Mouse (Mus musculus): ENCODE measurements around the gene Gm11562. TPM values are rescaled to one million over a fixed set of nuclear protein-coding genes. Genes with fewer than 3 reads are reported as not detected.
"Not testable (repeated sequence)": the region's sequence is repeated elsewhere in the genome, so short reads cannot be mapped to it uniquely, and the experiment has no call there.

Gm11562 gene
- polyA plus RNA-seq (2014; fragmentation: Nextera tagmentation; extraction: Ambion mirVana): not detected in 2 replicates

- DNase-seq (ENCODE audit: low spot score): no peak
- Histone ChIP-seq H3K27ac (ENCODE audit: low read depth, low read length) (no peak within 1 kb of the TSS), H3K4me2 (ENCODE audit: low read length) (no peak within 1 kb of the TSS), H3K4me3 (ENCODE audit: low read depth, low read length) (no peak within 1 kb of the TSS), H3K9me3 (replicated peaks; ENCODE audit: control insufficient read depth, low read length) (no peaks in the 10 kb centered on the region), H3K27me3 (replicated peaks; ENCODE audit: control insufficient read depth, insufficient read depth, low read length) (no peaks in the 10 kb centered on the region), H3K9ac (ENCODE audit: low read length) (no peak within 1 kb of the TSS), H3K4me1 (ENCODE audit: control insufficient read depth, insufficient read depth, low read length) (no peaks in the 10 kb centered on the region), H3K36me3 (ENCODE audit: control insufficient read depth, insufficient read depth, low read length) (no peaks in the 10 kb centered on the region)
- ATAC-seq: no peak
- 93% methylated on average over 2 of the region's 2 CpGs for WGBS
Measured at GRCm38 (mm10) chr11:99620335-99620734, at the start of gene Gm11562. TSS of gene Gm11562 (minus strand) at chr11:99620435.

DNA sequence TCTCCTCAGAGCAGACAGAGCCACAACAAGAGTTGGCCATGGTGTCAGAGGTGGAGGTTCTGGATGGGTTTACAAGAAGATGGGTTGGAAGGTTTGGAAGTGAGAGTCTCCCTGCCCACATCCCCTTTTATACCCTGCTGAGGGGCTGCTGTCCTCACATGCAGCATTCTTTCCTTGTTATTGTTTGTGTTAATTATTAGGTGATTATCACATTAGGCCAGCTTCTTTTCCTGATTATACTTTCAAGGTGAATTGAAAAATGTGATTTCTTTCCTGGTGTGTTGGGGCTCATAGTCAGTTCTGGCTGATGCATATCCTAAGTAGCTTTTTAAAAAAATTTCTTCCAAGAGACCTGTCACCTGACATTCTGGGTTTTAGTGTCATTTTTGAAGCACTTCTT lies 45.6 kb upstream of the Gm11562 start, which contains the start of gene Krtap4-6:
Krtap4-6 (minus strand) TSS at position 101 of the 400 bp plus-strand sequence.
- H3K9me3 ChIP-seq (replicated peaks; ENCODE audit: control insufficient read depth, low read length): no peaks in the 10 kb centered on the region
- no peaks in the 10 kb centered on the region for H3K36me3 ChIP-seq (ENCODE audit: control insufficient read depth, insufficient read depth, low read length)
- H3K4me2 ChIP-seq (ENCODE audit: low read length): no peak within 1 kb of the TSS
- no peak within 1 kb of the TSS for H3K27ac ChIP-seq (ENCODE audit: low read depth, low read length)
- H3K4me1 ChIP-seq (ENCODE audit: control insufficient read depth, insufficient read depth, low read length): no peaks in the 10 kb centered on the region
- no peak for DNase-seq (ENCODE audit: low spot score)
- no peak within 1 kb of the TSS for H3K4me3 ChIP-seq (ENCODE audit: low read depth, low read length)
- no peak for ATAC-seq
- H3K9ac ChIP-seq (ENCODE audit: low read length): no peak within 1 kb of the TSS
- no peaks in the 10 kb centered on the region for H3K27me3 ChIP-seq (replicated peaks; ENCODE audit: control insufficient read depth, insufficient read depth, low read length)

DNA sequence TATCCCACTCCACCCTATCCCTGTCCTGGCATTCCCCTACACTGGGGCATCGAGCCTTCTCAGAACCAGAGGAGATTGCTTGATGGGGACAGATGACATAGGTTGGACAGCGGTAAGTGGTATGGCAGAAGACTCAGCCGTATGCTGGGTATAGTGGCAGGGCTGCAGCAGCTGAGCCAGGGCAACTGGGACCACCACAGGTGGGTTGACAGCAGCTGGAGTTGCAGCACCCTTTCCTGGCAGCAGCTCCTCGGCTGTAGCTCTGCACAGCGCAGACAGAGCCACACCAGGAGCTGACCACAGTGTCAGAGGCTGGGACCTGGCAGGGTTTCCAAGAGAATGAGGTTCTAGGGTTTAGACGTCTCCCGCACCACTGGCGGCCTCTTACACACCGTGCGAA lies 42.6 kb upstream of the Gm11562 start:
- no peak for ATAC-seq
- Histone ChIP-seq H3K36me3 (ENCODE audit: control insufficient read depth, insufficient read depth, low read length) (no peaks in the 10 kb centered on the region), H3K4me2 (ENCODE audit: low read length) (no peak overlapping the region), H3K4me1 (ENCODE audit: control insufficient read depth, insufficient read depth, low read length) (no peaks in the 10 kb centered on the region), H3K27ac (ENCODE audit: low read depth, low read length) (no peak overlapping the region), H3K27me3 (replicated peaks; ENCODE audit: control insufficient read depth, insufficient read depth, low read length) (no peaks in the 10 kb centered on the region), H3K4me3 (ENCODE audit: low read depth, low read length) (no peak overlapping the region), H3K9ac (ENCODE audit: low read length) (no peak overlapping the region), H3K9me3 (replicated peaks; ENCODE audit: control insufficient read depth, low read length) (no peaks in the 10 kb centered on the region)
- DNase-seq (ENCODE audit: low spot score): no peak
- WGBS: 88% methylated on average over 10 of the region's 10 CpGs

- H3K4me1 ChIP-seq (ENCODE audit: control insufficient read depth, insufficient read depth, low read length): no peaks in the 10 kb centered on the region
- H3K4me2 ChIP-seq (ENCODE audit: low read length): no peak overlapping the region
- H3K27ac ChIP-seq (ENCODE audit: low read depth, low read length): no peak overlapping the region
- 88% methylated on average over 4 of the region's 4 CpGs for WGBS
- ATAC-seq: no peak
- no peaks in the 10 kb centered on the region for H3K36me3 ChIP-seq (ENCODE audit: control insufficient read depth, insufficient read depth, low read length)
- H3K27me3 ChIP-seq (replicated peaks; ENCODE audit: control insufficient read depth, insufficient read depth, low read length): no peaks in the 10 kb centered on the region
- H3K9ac ChIP-seq (ENCODE audit: low read length): no peak overlapping the region
- H3K4me3 ChIP-seq (ENCODE audit: low read depth, low read length): no peak overlapping the region
- DNase-seq (ENCODE audit: low spot score): no peak
- H3K9me3 ChIP-seq (replicated peaks; ENCODE audit: control insufficient read depth, low read length): no peaks in the 10 kb centered on the region
Measured at GRCm38 (mm10) chr11:99659256-99659655, 39.0 kb upstream of the Gm11562 start.

DNA sequence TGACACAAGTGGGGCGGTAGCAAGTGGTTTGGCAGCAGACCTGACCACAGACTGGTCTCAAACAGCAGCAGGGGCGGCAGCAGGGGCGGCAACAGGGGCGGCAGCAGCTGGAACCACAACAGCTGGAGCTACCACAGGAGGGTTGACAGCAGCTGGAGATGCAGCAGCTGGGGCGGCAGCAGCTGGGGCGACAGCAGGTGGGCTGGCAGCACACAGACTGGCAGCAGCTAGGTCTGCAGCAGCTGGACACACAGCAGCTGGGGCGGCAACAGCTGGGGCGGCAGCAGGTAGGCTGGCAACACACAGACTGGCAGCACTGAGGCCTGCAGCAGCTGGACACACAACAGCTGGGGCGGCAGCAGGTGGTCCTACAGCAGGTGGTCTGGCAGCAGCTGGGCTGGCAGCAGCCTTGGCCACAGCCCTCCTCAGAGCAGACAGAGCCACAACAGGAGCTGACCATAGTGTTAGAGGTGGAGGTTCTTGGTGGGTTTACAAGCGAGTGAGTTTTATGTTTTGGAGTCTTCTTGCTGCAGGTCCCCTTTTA lies 38.3 kb upstream of the Gm11562 start, which contains the start of gene Gm11563:
Gm11563 (minus strand) TSS at position 494 of the 544 bp plus-strand sequence.
- H3K27ac ChIP-seq (ENCODE audit: low read depth, low read length); DNase-seq (ENCODE audit: low spot score); H3K36me3 ChIP-seq (ENCODE audit: control insufficient read depth, insufficient read depth, low read length); H3K27me3 ChIP-seq (replicated peaks; ENCODE audit: control insufficient read depth, insufficient read depth, low read length); H3K4me1 ChIP-seq (ENCODE audit: control insufficient read depth, insufficient read depth, low read length); H3K4me2 ChIP-seq (ENCODE audit: low read length); H3K9ac ChIP-seq (ENCODE audit: low read length); H3K4me3 ChIP-seq (ENCODE audit: low read depth, low read length); H3K9me3 ChIP-seq (replicated peaks; ENCODE audit: control insufficient read depth, low read length); ATAC-seq: not testable (repeated sequence)
- WGBS: 56% methylated on average over 10 of the region's 10 CpGs

DNA sequence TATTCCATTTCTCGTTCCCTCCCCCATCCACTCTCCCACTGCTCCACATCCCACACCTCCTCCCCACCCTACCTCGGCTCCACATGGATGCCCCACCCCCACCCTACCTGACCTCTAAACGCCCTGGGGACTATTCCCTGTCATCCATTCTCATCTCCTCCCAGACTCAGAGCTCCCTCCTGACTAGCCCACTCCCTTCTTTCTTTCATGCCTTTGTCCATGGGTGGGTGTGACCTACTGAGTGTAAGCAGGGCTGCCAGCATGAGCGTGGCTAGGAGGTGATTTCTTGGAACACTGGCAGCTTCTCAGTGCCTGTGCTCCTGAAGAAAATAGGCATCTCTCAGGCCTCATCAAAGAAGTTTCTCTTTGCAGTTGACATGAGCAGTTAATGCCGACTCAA lies 36.8 kb upstream of the Gm11562 start:
- Histone ChIP-seq H3K27me3 (replicated peaks; ENCODE audit: control insufficient read depth, insufficient read depth, low read length) (no peaks in the 10 kb centered on the region), H3K4me1 (ENCODE audit: control insufficient read depth, insufficient read depth, low read length) (no peaks in the 10 kb centered on the region), H3K9me3 (replicated peaks; ENCODE audit: control insufficient read depth, low read length) (no peaks in the 10 kb centered on the region), H3K36me3 (ENCODE audit: control insufficient read depth, insufficient read depth, low read length) (no peaks in the 10 kb centered on the region), H3K9ac (ENCODE audit: low read length) (no peak overlapping the region), H3K4me2 (ENCODE audit: low read length) (no peak overlapping the region), H3K27ac (ENCODE audit: low read depth, low read length) (no peak overlapping the region), H3K4me3 (ENCODE audit: low read depth, low read length) (no peak overlapping the region)
- 43% methylated on average over 5 of the region's 5 CpGs for WGBS
- ATAC-seq: no peak
- DNase-seq (ENCODE audit: low spot score): no peak

GRCm38 (mm10) chr11:99650136-99650535 lies 29.9 kb upstream of the Gm11562 start, which contains the start of gene Gm11555:
TSS of gene Gm11555 (minus strand) at chr11:99650236.
- WGBS: 72% methylated on average over 2 of the region's 2 CpGs
- H3K9me3 ChIP-seq (replicated peaks; ENCODE audit: control insufficient read depth, low read length): no peaks in the 10 kb centered on the region
- no peak within 1 kb of the TSS for H3K4me2 ChIP-seq (ENCODE audit: low read length)

DNA sequence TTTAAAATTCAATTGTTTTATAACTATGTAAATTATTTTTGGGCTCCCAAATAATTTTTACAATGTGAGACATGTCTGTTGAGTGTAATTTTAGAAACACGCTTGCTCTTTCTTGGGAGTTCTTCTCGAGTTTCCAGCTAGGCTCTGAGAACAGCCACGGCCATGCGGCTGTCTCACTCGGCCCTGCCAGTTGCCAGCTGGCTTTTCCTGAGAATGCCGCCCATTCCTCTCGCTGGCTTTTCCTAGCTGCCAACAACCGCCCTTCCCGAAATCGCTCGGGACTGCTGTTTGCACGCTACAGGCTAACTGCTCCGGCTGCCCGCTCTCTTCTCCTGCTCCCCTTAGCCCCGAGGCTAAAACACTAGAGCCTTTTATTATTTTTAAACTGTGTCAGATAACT lies 26.2 kb upstream of the Gm11562 start:
- Histone ChIP-seq H3K4me3 (ENCODE audit: low read depth, low read length) (no peak overlapping the region), H3K4me1 (ENCODE audit: control insufficient read depth, insufficient read depth, low read length) (no peaks in the 10 kb centered on the region), H3K9ac (ENCODE audit: low read length) (no peak overlapping the region), H3K36me3 (ENCODE audit: control insufficient read depth, insufficient read depth, low read length) (no peaks in the 10 kb centered on the region), H3K9me3 (replicated peaks; ENCODE audit: control insufficient read depth, low read length) (no peaks in the 10 kb centered on the region), H3K27me3 (replicated peaks; ENCODE audit: control insufficient read depth, insufficient read depth, low read length) (no peaks in the 10 kb centered on the region), H3K4me2 (ENCODE audit: low read length) (no peak overlapping the region), H3K27ac (ENCODE audit: low read depth, low read length) (no peak overlapping the region)
- DNase-seq (ENCODE audit: low spot score) (no peak), ATAC-seq (no peak)
- WGBS: 91% methylated on average over 15 of the region's 15 CpGs

More at GRCm38 (mm10) chr11:99650136-99650535, 29.9 kb upstream of the Gm11562 start, which contains the start of gene Gm11555:
- Histone ChIP-seq H3K4me3 (ENCODE audit: low read depth, low read length) (no peak within 1 kb of the TSS), H3K36me3 (ENCODE audit: control insufficient read depth, insufficient read depth, low read length) (no peaks in the 10 kb centered on the region), H3K27ac (ENCODE audit: low read depth, low read length) (no peak within 1 kb of the TSS), H3K4me1 (ENCODE audit: control insufficient read depth, insufficient read depth, low read length) (no peaks in the 10 kb centered on the region), H3K27me3 (replicated peaks; ENCODE audit: control insufficient read depth, insufficient read depth, low read length) (no peaks in the 10 kb centered on the region), H3K9ac (ENCODE audit: low read length) (no peak within 1 kb of the TSS)
- DNase-seq (ENCODE audit: low spot score) (no peak), ATAC-seq (no peak)

GRCm38 (mm10) chr11:99644351-99644750 lies 24.1 kb upstream of the Gm11562 start:
- no peaks in the 10 kb centered on the region for H3K27me3 ChIP-seq (replicated peaks; ENCODE audit: control insufficient read depth, insufficient read depth, low read length)
- H3K4me3 ChIP-seq (ENCODE audit: low read depth, low read length): no peak overlapping the region
- 69% methylated on average over 3 of the region's 3 CpGs for WGBS
- no peak overlapping the region for H3K27ac ChIP-seq (ENCODE audit: low read depth, low read length)
- no peak overlapping the region for H3K4me2 ChIP-seq (ENCODE audit: low read length)
- H3K36me3 ChIP-seq (ENCODE audit: control insufficient read depth, insufficient read depth, low read length): no peaks in the 10 kb centered on the region
- DNase-seq (ENCODE audit: low spot score): peak; percentile 58
- no peaks in the 10 kb centered on the region for H3K9me3 ChIP-seq (replicated peaks; ENCODE audit: control insufficient read depth, low read length)
- no peaks in the 10 kb centered on the region for H3K4me1 ChIP-seq (ENCODE audit: control insufficient read depth, insufficient read depth, low read length)
- ATAC-seq: no peak
- H3K9ac ChIP-seq (ENCODE audit: low read length): no peak overlapping the region
